Mouse (Mus musculus): ENCODE data around the gene Sox13.

DNA sequence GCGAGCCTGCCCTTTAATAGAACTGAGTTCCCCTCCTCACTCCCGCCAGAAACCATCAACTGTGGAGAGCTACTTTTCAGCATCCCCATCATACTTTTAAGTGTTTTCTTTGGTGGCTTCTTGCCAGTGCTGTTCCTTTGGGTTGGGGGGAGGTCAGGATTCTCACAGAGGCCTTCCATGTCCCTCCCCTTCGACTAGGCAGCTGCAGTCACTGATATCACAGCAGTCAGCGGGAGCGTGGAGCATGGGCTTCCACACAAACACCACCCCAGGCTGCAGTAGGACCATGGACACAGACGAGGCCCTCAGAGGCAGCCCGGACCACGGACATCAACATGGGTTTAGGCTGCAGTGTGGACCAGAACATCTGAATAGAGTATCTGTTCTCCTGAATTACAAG lies 20.1 kb upstream of the Sox13 start:
- TF ChIP-seq CTCF (IDR thresholded peaks at IDR 0.05; ENCODE audit: borderline replicate concordance, control insufficient read depth, extremely low read depth, insufficient read depth, low read length, poor library complexity) (no peak), POLR2A (IDR thresholded peaks at IDR 0.05; ENCODE audit: control insufficient read depth, extremely low read depth, insufficient read depth, low read length, poor library complexity) (no peak)
